Mouse (Mus musculus) heart, adult 2 months (tissue): ENCODE results near the gene Tbc1d14.

Experiments used
- CTCF ChIP-seq: fragments of 200-600 bp; IDR thresholded peaks from 2 replicates; pipeline ENCODE4 v1.8.1; 2022; ENCODE audit warnings: antibody characterized with exemption, mild to moderate bottlenecking, moderate library complexity
- EP300 ChIP-seq: fragments of 200-500 bp; IDR thresholded peaks from 2 replicates; pipeline ENCODE4 v1.6.1; 2011; ENCODE audit warnings: low read depth, low read length, control low read depth; ENCODE audit not compliant: insufficient read depth

- TF ChIP-seq EP300 (no peak), CTCF (peak; percentile 58)
These were observed 8.8 kb downstream of the Tbc1d14 start for GRCm38 (mm10) chr5:36584299-36584698.
